Mouse (Mus musculus) gastrocnemius, adult 8-10 months (tissue): ENCODE results near the gene Dmpk. TPM values are rescaled to one million over a fixed set of nuclear protein-coding genes. Genes with fewer than 3 reads are reported as not detected.
A peak's percentile ranks its signal among the peaks of the same experiment; 100 is the strongest.

Source experiments
- DNase-seq, 2 experiments: peaks; one replicate each; pipeline ENCODE4 v3.0.0; 2022; ENCODE audit warnings: low spot score in 2 of 2
- total RNA-seq, 4 experiments: library from RNA; stranded (reverse); gene quantifications; 2 replicates each; pipeline ENCODE4 v1.2.4; 2022

Dmpk gene
- total RNA-seq, 4 experiments from 2014 or later, result 235 to 255 (median 240) TPM

GRCm38 (mm10) chr7:19075723-19076585 lies 7.7 kb upstream of the Dmpk start, which contains the start of gene Dmwd:
Dmwd (plus strand) TSS chr7:19076227.
- DNase-seq, result peak; percentile 82 to 92

GRCm38 (mm10) chr7:19076586-19076991 lies 7.1 kb upstream of the Dmpk start:
- no peak for DNase-seq

- DNase-seq, result no peak
Observed at GRCm38 (mm10) chr7:19077761-19078160, 5.9 kb upstream of the Dmpk start.

- no peak for DNase-seq
Observed at GRCm38 (mm10) chr7:19078732-19079131, 4.9 kb upstream of the Dmpk start.

- DNase-seq, result no peak
Observed at GRCm38 (mm10) chr7:19080451-19080950, 3.1 kb upstream of the Dmpk start.

GRCm38 (mm10) chr7:19082171-19082570 lies 1.5 kb upstream of the Dmpk start:
- no peak for DNase-seq

GRCm38 (mm10) chr7:19083096-19083495 lies 553 bp upstream of the Dmpk start:
- peak; percentile 86 to 93 for DNase-seq

GRCm38 (mm10) chr7:19084277-19084771 lies 675 bp downstream of the Dmpk start:
- peak; percentile 69 to 81 for DNase-seq

GRCm38 (mm10) chr7:19084921-19085473 lies 1.3 kb downstream of the Dmpk start:
- no peak for DNase-seq

GRCm38 (mm10) chr7:19085495-19085894 lies 1.8 kb downstream of the Dmpk start:
- no peak for DNase-seq

- no peak for DNase-seq
Observed at GRCm38 (mm10) chr7:19086042-19086441, 2.4 kb downstream of the Dmpk start.

- DNase-seq, result no peak
Observed at GRCm38 (mm10) chr7:19086760-19087159, 3.1 kb downstream of the Dmpk start.

GRCm38 (mm10) chr7:19088813-19089212 lies 5.2 kb downstream of the Dmpk start:
- DNase-seq, result peak; percentile 50 to 71

GRCm38 (mm10) chr7:19091913-19092312 lies 8.3 kb downstream of the Dmpk start:
- no peak for DNase-seq

- DNase-seq, result no peak
Observed at GRCm38 (mm10) chr7:19092381-19093173, 8.9 kb downstream of the Dmpk start.

GRCm38 (mm10) chr7:19093174-19093521 lies 9.5 kb downstream of the Dmpk start:
- DNase-seq, result peak; percentile 84 to 85

GRCm38 (mm10) chr7:19093537-19094385 lies 10.1 kb downstream of the Dmpk start:
- DNase-seq, result peak; percentile 86 to 91

- no peak for DNase-seq
Observed at GRCm38 (mm10) chr7:19094471-19094825, 10.8 kb downstream of the Dmpk start, which contains the start of gene Six5. Six5 (plus strand) TSS chr7:19094594.

- DNase-seq, result peak in 1 of 2 experiments; percentile 61
Observed at GRCm38 (mm10) chr7:19094826-19095750, 11.4 kb downstream of the Dmpk start.

- peak; percentile 37 to 64 for DNase-seq
Observed at GRCm38 (mm10) chr7:19095751-19096110, 12.1 kb downstream of the Dmpk start.
